Mouse (Mus musculus): ENCODE data around the gene Tcl1. TPM values are rescaled to one million over a fixed set of nuclear protein-coding genes. Genes with fewer than 3 reads are reported as not detected.

Tcl1 gene
- polyA plus RNA-seq, 1 experiment = not detected

GRCm38 (mm10) chr12:105173366-105173765 is 49.2 kb downstream of the Tcl1 start:
- Histone ChIP-seq H3K4me3 (ENCODE audit: insufficient read depth, low read length) (no peak overlapping the region), H3K4me1 (ENCODE audit: control insufficient read depth, insufficient read depth, low read length) (no peaks in the 10 kb centered on the region), H3K27ac (ENCODE audit: insufficient read depth, low read length) (no peak overlapping the region)
- TF ChIP-seq CTCF (IDR thresholded peaks at IDR 0.05; ENCODE audit: borderline replicate concordance, insufficient read depth, low read length) (no peak), POLR2A (IDR thresholded peaks at IDR 0.05; ENCODE audit: low read depth, low read length) (no peak)

Other genes with a start within 250 kb of the Tcl1 start
- 13.6 and 15.9 TPM in 2 replicates for gene Syne3, start 213.0 kb downstream of the Tcl1 start, polyA plus RNA-seq (2011; ENCODE audit: insufficient read length, low read depth, missing spikeins)
- gene Glrx5, start 190.1 kb downstream of the Tcl1 start, polyA plus RNA-seq (2011; ENCODE audit: insufficient read length, low read depth, missing spikeins) = 37.6 and 45.1 TPM in 2 replicates
- not detected in 2 replicates for gene Tcl1b2, start 76.8 kb downstream of the Tcl1 start, polyA plus RNA-seq (2011; ENCODE audit: insufficient read length, low read depth, missing spikeins)
- not detected in 2 replicates for gene Tcl1b1, start 63.1 kb downstream of the Tcl1 start, polyA plus RNA-seq (2011; ENCODE audit: insufficient read length, low read depth, missing spikeins)
- not detected in 2 replicates for gene Tcl1b5, start 46.4 kb downstream of the Tcl1 start, polyA plus RNA-seq (2011; ENCODE audit: insufficient read length, low read depth, missing spikeins)
- not detected in 2 replicates for gene Tcl1b3, start 31.8 kb downstream of the Tcl1 start, polyA plus RNA-seq (2011; ENCODE audit: insufficient read length, low read depth, missing spikeins)
- not detected in 2 replicates for gene Tcl1b4, start 20.8 kb downstream of the Tcl1 start, polyA plus RNA-seq (2011; ENCODE audit: insufficient read length, low read depth, missing spikeins)
- gene Tunar, start 111.1 kb upstream of the Tcl1 start, polyA plus RNA-seq (2011; ENCODE audit: insufficient read length, low read depth, missing spikeins) = not detected in 2 replicates
- gene D430019H16Rik, start 231.1 kb upstream of the Tcl1 start, polyA plus RNA-seq (2011; ENCODE audit: insufficient read length, low read depth, missing spikeins) = 0.33 and 2.2 TPM in 2 replicates